Mouse (Mus musculus) CD4-positive naive resting alpha-beta T cell, adult 57 days (primary cell): Measurements from ENCODE around the gene Coasy. TPM values are rescaled to one million over a fixed set of nuclear protein-coding genes. Genes with fewer than 3 reads are reported as not detected.

Experiments
- total RNA-seq: library from RNA; stranded (reverse); gene quantifications from one replicate; pipeline ENCODE4 v1.2.4, GENCODE M21; 2023

Gene Coasy
- 11.5 TPM for total RNA-seq

DNA sequence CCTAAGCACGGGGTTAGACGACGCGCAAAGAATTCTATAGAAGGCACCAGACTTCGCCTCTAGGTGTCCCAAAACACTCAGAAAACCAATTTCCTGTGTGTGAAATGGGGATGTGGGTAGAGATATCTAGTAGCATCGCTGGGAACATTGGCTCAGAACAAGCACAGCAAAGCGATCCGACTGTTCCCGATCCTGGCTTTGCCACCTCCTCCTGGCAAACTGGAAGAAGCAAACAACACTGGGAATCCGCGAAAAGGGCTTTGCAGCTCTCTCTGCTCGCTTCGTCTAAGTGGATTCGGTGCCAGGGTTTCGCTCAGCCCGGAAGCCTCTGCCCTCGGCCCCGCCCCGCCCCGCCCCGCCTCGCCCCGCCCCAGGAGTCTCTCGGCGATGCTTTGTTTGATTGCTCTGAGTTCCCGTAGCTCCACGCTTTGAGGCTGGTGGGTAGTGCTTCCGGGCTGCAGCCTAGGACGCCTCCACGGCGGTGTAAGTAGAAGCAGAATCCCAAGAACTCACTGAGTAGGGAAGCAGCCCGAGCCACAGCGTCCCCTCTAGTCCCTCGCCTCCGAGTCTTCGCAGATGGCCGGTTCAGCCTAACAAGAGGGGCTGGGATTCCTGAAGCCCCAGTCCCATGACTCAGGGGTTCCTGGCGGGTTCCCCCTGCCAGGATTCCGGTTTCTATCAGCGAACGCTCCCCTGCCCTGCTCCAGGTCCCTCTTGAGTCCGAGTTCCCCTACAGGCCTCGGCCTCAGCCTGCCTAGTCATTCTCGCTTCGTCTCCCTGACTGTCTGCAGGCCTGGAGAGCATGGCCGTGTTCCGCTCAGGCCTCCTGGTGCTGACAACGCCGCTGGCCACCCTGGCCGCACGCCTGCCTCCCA is at the start of gene Coasy:
Coasy (plus strand) TSS at position 358 of the 875 bp plus-strand sequence.

GRCm38 (mm10) chr11:101069391-101070188 is 12.8 kb upstream of the Coasy start, which contains the start of gene Naglu:
Gene Naglu, plus strand, starts transcription at chr11:101070012.

DNA sequence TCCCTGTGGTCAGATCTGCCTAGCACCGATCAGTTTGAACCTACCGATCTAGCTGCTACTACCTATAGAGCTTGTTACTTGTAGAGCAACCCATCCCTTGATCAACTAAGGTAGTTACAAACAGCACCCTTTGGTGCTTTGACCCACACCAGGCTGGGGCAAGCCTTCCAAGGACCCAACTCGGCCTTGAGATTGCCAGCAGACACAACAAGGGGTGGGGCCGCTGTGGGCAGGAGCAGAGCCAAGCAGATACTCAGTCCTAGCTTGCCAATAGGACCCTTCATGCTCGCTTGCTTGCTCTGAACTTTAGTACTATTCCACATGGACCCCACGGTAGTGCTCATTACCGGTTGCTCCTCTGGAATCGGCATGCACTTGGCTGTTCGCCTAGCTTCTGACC is 4.2 kb upstream of the Coasy start, which contains the start of gene Hsd17b1:
Hsd17b1 (plus strand) TSS at position 291 of the 400 bp plus-strand sequence.

GRCm38 (mm10) chr11:101086756-101087681 is 4.7 kb downstream of the Coasy start, which contains the start of gene Mlx:
Gene Mlx, plus strand, starts transcription at chr11:101087277.

DNA sequence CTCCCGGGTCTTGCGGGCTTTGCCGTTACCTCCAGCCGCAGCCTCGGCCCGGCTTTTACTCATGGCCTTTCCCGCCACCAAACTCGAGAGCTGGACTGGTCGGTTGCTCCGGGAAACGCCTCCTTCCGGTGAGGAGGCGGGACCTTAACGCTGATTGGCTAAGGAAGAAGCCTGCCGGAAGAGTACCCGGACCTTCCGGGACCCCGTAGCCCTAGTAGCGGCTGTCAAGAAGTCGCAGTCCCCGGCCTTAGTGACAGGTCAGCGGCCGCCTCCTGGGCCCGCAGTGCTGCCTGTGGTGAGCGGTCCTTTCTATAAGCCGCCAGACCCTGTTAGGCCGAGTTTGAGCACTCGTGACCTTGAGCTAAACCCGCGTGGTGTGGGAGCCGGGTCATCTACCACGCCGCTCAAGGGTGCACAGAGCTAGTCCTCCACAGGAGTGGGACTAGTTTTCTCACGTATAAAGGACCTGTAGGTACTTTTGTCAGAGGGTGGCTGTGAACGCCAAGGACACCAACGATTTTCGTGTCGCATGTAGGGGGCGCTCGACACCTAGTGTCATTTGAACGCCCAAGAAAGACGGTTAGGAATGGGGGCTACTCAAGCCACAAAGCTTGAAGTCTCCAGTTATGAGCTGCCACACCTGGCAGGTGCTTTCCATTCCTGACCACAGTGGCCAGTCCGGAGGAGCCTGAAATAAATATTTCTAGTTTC is 13.1 kb downstream of the Coasy start, which contains the start of gene Psmc3ip:
Psmc3ip (minus strand) TSS at position 123 of the 711 bp plus-strand sequence.

GRCm38 (mm10) chr11:101119761-101120544 is 37.6 kb downstream of the Coasy start, which contains the start of the genes Retreg3 and Tubg1:
Gene Retreg3, minus strand, starts transcription at chr11:101119893.
Gene Tubg1, plus strand, starts transcription at chr11:101119938.

Other genes starting within 250 kb of the Coasy start
- gene Stat5b, start 231.8 kb upstream of the Coasy start, total RNA-seq, result 174 TPM
- gene Stat5a, start 223.2 kb upstream of the Coasy start, total RNA-seq, result 114 TPM
- 293 TPM for gene Stat3, start 143.0 kb upstream of the Coasy start, total RNA-seq
- gene Cavin1, start 111.7 kb upstream of the Coasy start, total RNA-seq, result 4.1 TPM
- gene Atp6v0a1, start 73.1 kb upstream of the Coasy start, total RNA-seq, result 4.4 TPM
- 9.6 TPM for gene Naglu, start 12.6 kb upstream of the Coasy start, total RNA-seq
- 2.8 TPM for gene Hsd17b1, start 4.2 kb upstream of the Coasy start, total RNA-seq
- 47.4 TPM for gene Mlx, start 4.7 kb downstream of the Coasy start, total RNA-seq
- 3.9 TPM for gene Psmc3ip, start 12.9 kb downstream of the Coasy start, total RNA-seq
- 86.7 TPM for gene Retreg3, start 37.3 kb downstream of the Coasy start, total RNA-seq
- 15.4 TPM for gene Tubg1, start 37.4 kb downstream of the Coasy start, total RNA-seq
- gene Tubg2, start 73.3 kb downstream of the Coasy start, total RNA-seq, result 0.98 TPM
- gene Cntnap1, start 88.0 kb downstream of the Coasy start, total RNA-seq, result 0.38 TPM
- gene Plekhh3, start 88.8 kb downstream of the Coasy start, total RNA-seq, result 0.56 TPM
- gene Ccr10, start 92.9 kb downstream of the Coasy start, total RNA-seq, result not detected
- 91.5 TPM for gene Ezh1, start 143.9 kb downstream of the Coasy start, total RNA-seq
- 0.92 TPM for gene Ramp2, start 163.5 kb downstream of the Coasy start, total RNA-seq
- 65.9 TPM for gene Vps25, start 171.1 kb downstream of the Coasy start, total RNA-seq
- 2.5 TPM for gene Wnk4, start 178.0 kb downstream of the Coasy start, total RNA-seq
- gene Cntd1, start 196.4 kb downstream of the Coasy start, total RNA-seq, result not detected
- 26.4 TPM for gene Coa3, start 196.5 kb downstream of the Coasy start, total RNA-seq
- gene Becn1, start 219.7 kb downstream of the Coasy start, total RNA-seq, result 187 TPM
- gene Psme3, start 233.6 kb downstream of the Coasy start, total RNA-seq, result 128 TPM
- gene Aoc2, start 242.5 kb downstream of the Coasy start, total RNA-seq, result 22.4 TPM
- gene Aoc3, start 248.0 kb downstream of the Coasy start, total RNA-seq, result 0.68 TPM